Mouse (Mus musculus) stomach, postnatal 0 days (tissue): ENCODE results near the gene Gm17657. TPM values are rescaled to one million over a fixed set of nuclear protein-coding genes. Genes with fewer than 3 reads are reported as not detected.

Source experiments
- ATAC-seq: fragments of 200-750 bp; cut with Nextera tagmentation; 2 replicates; pipeline ENCODE4 v1.8.0; 2017; ENCODE audit not compliant: low FRiP score, low TSS enrichment
- DNase-seq: peaks from one replicate; pipeline ENCODE4 v3.0.0-alpha.2; 2016; ENCODE audit warnings: low spot score
- H3K27ac ChIP-seq: fragments of 300-500 bp; sonication (generic); replicated peaks from 2 replicates; pipeline ENCODE4 v1.5.1; 2014; ENCODE audit warnings: mild to moderate bottlenecking, control low read depth
- H3K27me3 ChIP-seq: fragments of 300-500 bp; sonication (generic); 2 replicates; pipeline ENCODE4 v1.6.1; 2014; ENCODE audit warnings: low read length; ENCODE audit not compliant: control insufficient read depth, insufficient read depth
- H3K36me3 ChIP-seq: fragments of 300-500 bp; sonication (generic); 2 replicates; pipeline ENCODE4 v1.6.1; 2014; ENCODE audit warnings: low read length, mixed read lengths; ENCODE audit not compliant: control insufficient read depth, insufficient read depth
- H3K4me1 ChIP-seq: fragments of 300-500 bp; sonication (generic); replicated peaks from 2 replicates; pipeline ENCODE4 v1.6.1; 2014; ENCODE audit warnings: antibody characterized with exemption; ENCODE audit not compliant: control insufficient read depth, insufficient read depth
- H3K4me2 ChIP-seq: fragments of 300-500 bp; sonication (generic); replicated peaks from 2 replicates; pipeline ENCODE4 v1.6.1; 2014; ENCODE audit warnings: low read depth, mild to moderate bottlenecking, control low read depth, moderate library complexity
- H3K4me3 ChIP-seq: fragments of 300-500 bp; sonication (generic); 2 replicates; pipeline ENCODE4 v1.5.1; 2014; ENCODE audit warnings: low read depth, low read length, control low read depth
- H3K9ac ChIP-seq: fragments of 300-500 bp; sonication (generic); 2 replicates; pipeline ENCODE4 v1.6.1; 2014; ENCODE audit warnings: mild to moderate bottlenecking, low read length, control low read depth, mixed read lengths
- H3K9me3 ChIP-seq: fragments of 300-500 bp; sonication (generic); 2 replicates; pipeline ENCODE4 v1.6.1; 2016; ENCODE audit warnings: low read length; ENCODE audit not compliant: control insufficient read depth
- CTCF ChIP-seq: IDR thresholded peaks from 2 replicates; pipeline ENCODE4 v1.5.1; 2016; ENCODE audit warnings: antibody characterized with exemption, low read depth, mild to moderate bottlenecking, moderate library complexity
- EP300 ChIP-seq: optimal IDR thresholded peaks from 2 replicates; pipeline ENCODE3; 2016; ENCODE audit warnings: antibody characterized with exemption
- WGBS: fragments of 180-500 bp; shearing (Covaris S2); extraction: QIAGEN DNeasy Blood & Tissue Kit; methylation state at CpG from one replicate; pipeline ENCODE4 v1.1.7; 2014; 5-methylcytosine and 5-hydroxymethylcytosine counted together
- polyA plus RNA-seq: library from polyadenylated mRNA; unstranded; fragments of >200 nt; fragmentation: Nextera tagmentation; extraction: Ambion mirVana; gene quantifications from 2 replicates; pipeline ENCODE4 v1.2.1, GENCODE M21; 2015

The Gm17657 gene
- polyA plus RNA-seq, 1 experiment from 2014 or later, result not detected

DNA sequence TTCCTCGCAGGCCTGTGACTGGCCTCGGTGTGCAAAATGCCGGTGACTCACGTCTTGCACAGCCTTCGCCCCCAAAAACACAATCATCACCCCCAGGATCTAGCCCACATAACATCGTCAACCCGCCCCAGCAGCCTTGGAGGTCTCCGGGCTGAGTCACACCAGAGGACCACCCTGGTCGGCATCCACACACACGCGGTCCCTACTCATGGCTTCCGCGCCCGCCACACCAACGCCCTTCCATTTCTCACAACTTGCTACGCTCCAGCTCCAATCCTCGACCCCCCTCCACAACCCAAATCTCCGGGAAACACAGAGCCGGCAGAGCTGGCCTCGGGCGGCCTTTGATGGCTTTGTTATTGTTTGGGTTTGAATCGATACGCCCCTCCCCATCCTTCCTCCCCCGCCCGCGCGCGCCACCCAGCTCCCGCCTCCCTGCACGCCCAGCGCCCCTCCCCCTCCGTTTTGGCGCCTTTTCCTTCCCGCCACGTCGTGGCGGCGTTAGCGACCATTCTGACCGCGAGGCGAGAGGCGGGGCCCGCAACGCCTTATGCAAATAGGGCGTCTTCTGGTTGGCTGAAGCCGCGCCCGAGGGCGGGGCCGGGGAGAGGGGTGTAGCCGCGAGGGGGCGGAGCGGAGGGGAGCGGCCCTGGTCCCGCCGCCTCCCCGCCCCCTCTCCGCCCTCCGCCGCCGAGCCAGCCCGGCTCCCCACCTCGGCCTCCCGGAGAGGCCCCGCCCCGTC, 59.3 kb downstream of the Gm17657 start:
- 0 out of 2 replicates have a peak, but pooled peaks cover 3% of the 10 kb centered on the region for H3K4me1 ChIP-seq
- H3K9ac ChIP-seq, result peak overlapping the region; percentile 76
- peak overlapping the region; percentile 97 for H3K4me3 ChIP-seq
- no peaks in the 10 kb centered on the region for H3K9me3 ChIP-seq
- H3K4me2 ChIP-seq, result peak overlapping the region; percentile 84
- H3K27ac ChIP-seq, result peak overlapping the region; percentile 94
- H3K36me3 ChIP-seq, result peaks cover 7% of the 10 kb centered on the region
- peak; percentile 100 for DNase-seq
- H3K27me3 ChIP-seq, result no peaks in the 10 kb centered on the region
- ATAC-seq, result peak; percentile 92
- no peak for TF ChIP-seq EP300
- peak; percentile 46 for TF ChIP-seq CTCF
- WGBS, result under 1% methylated on average over 62 of the region's 68 CpGs

- peak; percentile 61 for DNase-seq
- peak overlapping the region; percentile 83 for H3K4me2 ChIP-seq
- H3K9ac ChIP-seq, result peak overlapping the region; percentile 76
- whole genome bisulfite sequencing, result 6% methylated on average over 30 of the region's 30 CpGs
- 0 out of 2 replicates have a peak, but pooled peaks cover 3% of the 10 kb centered on the region for H3K4me1 ChIP-seq
- TF ChIP-seq EP300, result no peak
- TF ChIP-seq CTCF, result no peak
- no peak for ATAC-seq
- no peaks in the 10 kb centered on the region for H3K9me3 ChIP-seq
- peak overlapping the region; percentile 97 for H3K4me3 ChIP-seq
- no peaks in the 10 kb centered on the region for H3K27me3 ChIP-seq
- H3K36me3 ChIP-seq, result peaks cover 2% of the 10 kb centered on the region
- H3K27ac ChIP-seq, result peak overlapping the region; percentile 94
These were observed 60.2 kb downstream of the Gm17657 start for GRCm38 (mm10) chr17:29488978-29489970.

- WGBS, result 87% methylated on average over 8 of the region's 8 CpGs
- Histone ChIP-seq H3K36me3 (no peaks in the 10 kb centered on the region), H3K4me3 (no peak overlapping the region), H3K4me1 (0 out of 2 replicates have a peak, but pooled peaks cover 3% of the 10 kb centered on the region), H3K27ac (no peak overlapping the region), H3K9ac (no peak overlapping the region), H3K9me3 (no peaks in the 10 kb centered on the region), H3K27me3 (no peaks in the 10 kb centered on the region), H3K4me2 (no peak overlapping the region)
- no peak for ATAC-seq
- no peak for DNase-seq
- no peak for TF ChIP-seq EP300
- TF ChIP-seq CTCF, result no peak
These were observed 61.0 kb downstream of the Gm17657 start for GRCm38 (mm10) chr17:29488257-29488977.

- 62% methylated on average over 3 of the region's 3 CpGs for WGBS
- no peak overlapping the region for H3K27ac ChIP-seq
- no peak overlapping the region for H3K9ac ChIP-seq
- no peak overlapping the region for H3K4me2 ChIP-seq
- H3K27me3 ChIP-seq, result no peaks in the 10 kb centered on the region
- no peak for DNase-seq
- no peak for ATAC-seq
- 0 out of 2 replicates have a peak, but pooled peaks cover 3% of the 10 kb centered on the region for H3K9me3 ChIP-seq
- no peaks in the 10 kb centered on the region for H3K36me3 ChIP-seq
- TF ChIP-seq EP300 (no peak), CTCF (no peak)
- no peak overlapping the region for H3K4me3 ChIP-seq
- H3K4me1 ChIP-seq, result no peaks in the 10 kb centered on the region
These were observed 63.9 kb downstream of the Gm17657 start for GRCm38 (mm10) chr17:29485336-29486233.

DNA sequence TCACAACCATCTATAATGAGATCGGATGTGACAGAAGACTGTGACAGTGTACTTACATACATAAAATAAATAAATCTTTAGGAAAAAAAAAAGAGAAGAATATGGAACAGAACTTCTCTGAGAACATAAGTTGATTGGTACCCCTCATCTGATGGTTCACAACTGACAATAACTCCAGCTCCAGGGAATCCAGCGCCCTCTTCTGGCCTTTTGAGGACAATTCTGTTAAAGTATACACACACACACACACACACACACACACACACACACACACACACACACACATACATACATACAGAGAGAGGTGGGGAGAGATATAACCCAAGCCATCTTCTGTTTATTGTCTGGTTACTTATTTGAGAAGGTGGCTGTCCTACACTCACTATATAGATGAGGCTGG, 65.0 kb downstream of the Gm17657 start:
- no peaks in the 10 kb centered on the region for H3K27me3 ChIP-seq
- H3K4me2 ChIP-seq, result no peak overlapping the region
- DNase-seq (no peak), ATAC-seq (no peak)
- no peaks in the 10 kb centered on the region for H3K36me3 ChIP-seq
- no peaks in the 10 kb centered on the region for H3K4me1 ChIP-seq
- 0 out of 2 replicates have a peak, but pooled peaks cover 3% of the 10 kb centered on the region for H3K9me3 ChIP-seq
- WGBS, result 85% methylated on average over 2 of the region's 2 CpGs
- H3K27ac ChIP-seq, result no peak overlapping the region
- TF ChIP-seq EP300, result no peak
- TF ChIP-seq CTCF, result no peak
- no peak overlapping the region for H3K9ac ChIP-seq
- H3K4me3 ChIP-seq, result no peak overlapping the region
